Mouse (Mus musculus): ENCODE data around the gene Rabep2. TPM values are rescaled to one million over a fixed set of nuclear protein-coding genes. Genes with fewer than 3 reads are reported as not detected.

Rabep2 gene
- polyA plus RNA-seq, 1 experiment from 2014 or later, result 20.2 TPM

GRCm38 (mm10) chr7:126424161-126424560 lies 4.4 kb upstream of the Rabep2 start:
- no peak overlapping the region for H3K4me2 ChIP-seq (replicated peaks; ENCODE audit: low read depth, low read length)
- no peak for ATAC-seq (ENCODE audit: low FRiP score)

GRCm38 (mm10) chr7:126427323-126427860 lies 1.2 kb upstream of the Rabep2 start:
- Histone ChIP-seq H3K4me1 (replicated peaks; ENCODE audit: control insufficient read depth, insufficient read depth, low read length) (no peaks in the 10 kb centered on the region), H3K4me3 (ENCODE audit: low read depth, low read length) (no peak overlapping the region), H3K4me2 (replicated peaks; ENCODE audit: low read depth, low read length) (no peak overlapping the region), H3K9me3 (ENCODE audit: control insufficient read depth, low read length) (no peaks in the 10 kb centered on the region), H3K9ac (ENCODE audit: low read depth, low read length) (no peak overlapping the region), H3K27ac (ENCODE audit: low read depth, low read length) (no peak overlapping the region), H3K36me3 (ENCODE audit: control insufficient read depth, insufficient read depth, low read length) (no peaks in the 10 kb centered on the region), H3K27me3 (ENCODE audit: control insufficient read depth, insufficient read depth, low read length) (no peaks in the 10 kb centered on the region)
- ATAC-seq (ENCODE audit: low FRiP score), result no peak
- WGBS, result 59% methylated on average over 12 of the region's 13 CpGs
- DNase-seq (ENCODE audit: low spot score), result no peak

More at GRCm38 (mm10) chr7:126424161-126424560, 4.4 kb upstream of the Rabep2 start:
- no peak overlapping the region for H3K9ac ChIP-seq (ENCODE audit: low read depth, low read length)
- H3K4me3 ChIP-seq (ENCODE audit: low read depth, low read length), result no peak overlapping the region
- no peaks in the 10 kb centered on the region for H3K36me3 ChIP-seq (ENCODE audit: control insufficient read depth, insufficient read depth, low read length)
- 82% methylated on average over 6 of the region's 6 CpGs for WGBS
- H3K9me3 ChIP-seq (ENCODE audit: control insufficient read depth, low read length), result no peaks in the 10 kb centered on the region
- no peaks in the 10 kb centered on the region for H3K4me1 ChIP-seq (replicated peaks; ENCODE audit: control insufficient read depth, insufficient read depth, low read length)
- no peaks in the 10 kb centered on the region for H3K27me3 ChIP-seq (ENCODE audit: control insufficient read depth, insufficient read depth, low read length)
- DNase-seq (ENCODE audit: low spot score), result no peak
- no peak overlapping the region for H3K27ac ChIP-seq (ENCODE audit: low read depth, low read length)

- Histone ChIP-seq H3K4me2 (replicated peaks; ENCODE audit: low read depth, low read length) (peak overlapping the region; percentile 75), H3K9ac (ENCODE audit: low read depth, low read length) (peak overlapping the region; percentile 87), H3K4me3 (ENCODE audit: low read depth, low read length) (peak overlapping the region; percentile 74), H3K27me3 (ENCODE audit: control insufficient read depth, insufficient read depth, low read length) (no peaks in the 10 kb centered on the region), H3K4me1 (replicated peaks; ENCODE audit: control insufficient read depth, insufficient read depth, low read length) (no peaks in the 10 kb centered on the region), H3K27ac (ENCODE audit: low read depth, low read length) (peak overlapping the region; percentile 85; the same call in 1 of the 2 replicates), H3K36me3 (ENCODE audit: control insufficient read depth, insufficient read depth, low read length) (no peaks in the 10 kb centered on the region), H3K9me3 (ENCODE audit: control insufficient read depth, low read length) (no peaks in the 10 kb centered on the region)
- no peak for DNase-seq (ENCODE audit: low spot score)
- ATAC-seq (ENCODE audit: low FRiP score), result peak; percentile 5
- WGBS, result 22% methylated on average over 4 of the region's 4 CpGs
Observed at GRCm38 (mm10) chr7:126428154-126428553, 405 bp upstream of the Rabep2 start.

GRCm38 (mm10) chr7:126429503-126429898 lies 942 bp downstream of the Rabep2 start:
- H3K4me2 ChIP-seq (replicated peaks; ENCODE audit: low read depth, low read length), result peak overlapping the region; percentile 75
- ATAC-seq (ENCODE audit: low FRiP score) (peak; percentile 37), DNase-seq (ENCODE audit: low spot score) (no peak)
- no peaks in the 10 kb centered on the region for H3K27me3 ChIP-seq (ENCODE audit: control insufficient read depth, insufficient read depth, low read length)
- peak overlapping the region; percentile 74 for H3K4me3 ChIP-seq (ENCODE audit: low read depth, low read length)
- peak overlapping the region; percentile 87 for H3K9ac ChIP-seq (ENCODE audit: low read depth, low read length)
- H3K9me3 ChIP-seq (ENCODE audit: control insufficient read depth, low read length), result no peaks in the 10 kb centered on the region
- no peaks in the 10 kb centered on the region for H3K36me3 ChIP-seq (ENCODE audit: control insufficient read depth, insufficient read depth, low read length)
- no peaks in the 10 kb centered on the region for H3K4me1 ChIP-seq (replicated peaks; ENCODE audit: control insufficient read depth, insufficient read depth, low read length)
- H3K27ac ChIP-seq (ENCODE audit: low read depth, low read length), result no peak overlapping the region
- 27% methylated on average over 15 of the region's 15 CpGs for WGBS

- Histone ChIP-seq H3K4me1 (replicated peaks; ENCODE audit: control insufficient read depth, insufficient read depth, low read length) (no peaks in the 10 kb centered on the region), H3K4me2 (replicated peaks; ENCODE audit: low read depth, low read length) (0 out of 2 replicates have a peak overlapping the region, but pooled peaks have one; percentile 1), H3K27me3 (ENCODE audit: control insufficient read depth, insufficient read depth, low read length) (no peaks in the 10 kb centered on the region), H3K9ac (ENCODE audit: low read depth, low read length) (no peak overlapping the region), H3K4me3 (ENCODE audit: low read depth, low read length) (no peak overlapping the region), H3K9me3 (ENCODE audit: control insufficient read depth, low read length) (no peaks in the 10 kb centered on the region), H3K36me3 (ENCODE audit: control insufficient read depth, insufficient read depth, low read length) (no peaks in the 10 kb centered on the region), H3K27ac (ENCODE audit: low read depth, low read length) (no peak overlapping the region)
- ATAC-seq (ENCODE audit: low FRiP score) (no peak), DNase-seq (ENCODE audit: low spot score) (no peak)
Observed at GRCm38 (mm10) chr7:126430167-126430566, 1.6 kb downstream of the Rabep2 start.

- no peaks in the 10 kb centered on the region for H3K9me3 ChIP-seq (ENCODE audit: control insufficient read depth, low read length)
- no peaks in the 10 kb centered on the region for H3K4me1 ChIP-seq (replicated peaks; ENCODE audit: control insufficient read depth, insufficient read depth, low read length)
- no peaks in the 10 kb centered on the region for H3K36me3 ChIP-seq (ENCODE audit: control insufficient read depth, insufficient read depth, low read length)
- no peaks in the 10 kb centered on the region for H3K27me3 ChIP-seq (ENCODE audit: control insufficient read depth, insufficient read depth, low read length)
- H3K27ac ChIP-seq (ENCODE audit: low read depth, low read length), result no peak overlapping the region
- no peak overlapping the region for H3K9ac ChIP-seq (ENCODE audit: low read depth, low read length)
- DNase-seq (ENCODE audit: low spot score), result no peak
- no peak overlapping the region for H3K4me2 ChIP-seq (replicated peaks; ENCODE audit: low read depth, low read length)
- WGBS, result 92% methylated on average over 7 of the region's 7 CpGs
- no peak overlapping the region for H3K4me3 ChIP-seq (ENCODE audit: low read depth, low read length)
- no peak for ATAC-seq (ENCODE audit: low FRiP score)
Observed at GRCm38 (mm10) chr7:126434726-126435125, 6.2 kb downstream of the Rabep2 start.

- H3K4me2 ChIP-seq (replicated peaks; ENCODE audit: low read depth, low read length), result no peak overlapping the region
- no peak for DNase-seq (ENCODE audit: low spot score)
- no peak for ATAC-seq (ENCODE audit: low FRiP score)
- no peak overlapping the region for H3K9ac ChIP-seq (ENCODE audit: low read depth, low read length)
- no peaks in the 10 kb centered on the region for H3K4me1 ChIP-seq (replicated peaks; ENCODE audit: control insufficient read depth, insufficient read depth, low read length)
- H3K27ac ChIP-seq (ENCODE audit: low read depth, low read length), result no peak overlapping the region
- no peaks in the 10 kb centered on the region for H3K36me3 ChIP-seq (ENCODE audit: control insufficient read depth, insufficient read depth, low read length)
- no peaks in the 10 kb centered on the region for H3K27me3 ChIP-seq (ENCODE audit: control insufficient read depth, insufficient read depth, low read length)
- H3K4me3 ChIP-seq (ENCODE audit: low read depth, low read length), result no peak overlapping the region
- no peaks in the 10 kb centered on the region for H3K9me3 ChIP-seq (ENCODE audit: control insufficient read depth, low read length)
- WGBS, result 93% methylated on average over 3 of the region's 3 CpGs
Observed at GRCm38 (mm10) chr7:126435801-126436200, 7.2 kb downstream of the Rabep2 start.

- no peaks in the 10 kb centered on the region for H3K27me3 ChIP-seq (ENCODE audit: control insufficient read depth, insufficient read depth, low read length)
- H3K36me3 ChIP-seq (ENCODE audit: control insufficient read depth, insufficient read depth, low read length), result no peaks in the 10 kb centered on the region
- DNase-seq (ENCODE audit: low spot score) (peak; percentile 85), ATAC-seq (ENCODE audit: low FRiP score) (no peak)
- 19% methylated on average over 8 of the region's 8 CpGs for WGBS
- H3K4me2 ChIP-seq (replicated peaks; ENCODE audit: low read depth, low read length), result no peak overlapping the region
- H3K4me3 ChIP-seq (ENCODE audit: low read depth, low read length), result no peak overlapping the region
- H3K9me3 ChIP-seq (ENCODE audit: control insufficient read depth, low read length), result no peaks in the 10 kb centered on the region
- H3K4me1 ChIP-seq (replicated peaks; ENCODE audit: control insufficient read depth, insufficient read depth, low read length), result no peaks in the 10 kb centered on the region
- H3K27ac ChIP-seq (ENCODE audit: low read depth, low read length), result no peak overlapping the region
- no peak overlapping the region for H3K9ac ChIP-seq (ENCODE audit: low read depth, low read length)
Observed at GRCm38 (mm10) chr7:126436851-126437250, 8.3 kb downstream of the Rabep2 start.

- Histone ChIP-seq H3K4me3 (ENCODE audit: low read depth, low read length) (no peak overlapping the region), H3K9me3 (ENCODE audit: control insufficient read depth, low read length) (no peaks in the 10 kb centered on the region), H3K4me1 (replicated peaks; ENCODE audit: control insufficient read depth, insufficient read depth, low read length) (no peaks in the 10 kb centered on the region), H3K27me3 (ENCODE audit: control insufficient read depth, insufficient read depth, low read length) (no peaks in the 10 kb centered on the region), H3K9ac (ENCODE audit: low read depth, low read length) (no peak overlapping the region), H3K27ac (ENCODE audit: low read depth, low read length) (no peak overlapping the region), H3K4me2 (replicated peaks; ENCODE audit: low read depth, low read length) (no peak overlapping the region), H3K36me3 (ENCODE audit: control insufficient read depth, insufficient read depth, low read length) (no peaks in the 10 kb centered on the region; the same call in 1 of the 2 replicates)
- ATAC-seq (ENCODE audit: low FRiP score) (no peak), DNase-seq (ENCODE audit: low spot score) (no peak)
- 85% methylated on average over 9 of the region's 9 CpGs for WGBS
Observed at GRCm38 (mm10) chr7:126440134-126440533, 11.6 kb downstream of the Rabep2 start.

Measured in hindbrain, embryonic 11.5 days (tissue).